ENCODE assay signal across 12 mouse cellular contexts in the genomic region with DNA sequence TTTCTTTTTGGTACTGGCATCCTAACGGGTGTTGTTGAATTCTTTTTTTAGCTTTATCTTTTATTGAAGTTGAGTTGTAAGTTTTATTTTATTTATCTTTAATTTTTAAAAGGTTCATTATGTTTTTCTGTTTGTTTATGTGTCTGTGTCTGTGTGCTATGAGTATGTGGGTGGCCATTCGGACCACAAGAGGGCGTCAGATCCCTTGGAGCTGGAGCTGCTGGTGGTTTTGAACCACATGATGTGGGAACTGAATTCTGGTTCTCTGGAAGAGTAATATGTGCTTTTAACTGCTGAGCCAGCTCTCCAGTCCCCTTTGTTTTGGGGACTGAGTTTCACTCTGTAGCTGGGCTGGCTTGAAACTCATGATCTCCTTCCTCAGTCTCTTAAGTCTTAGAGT. TPM values are rescaled to one million over a fixed set of nuclear protein-coding genes. Genes with fewer than 3 reads are reported as not detected.
DNase-seq lines count a peak whose midpoint lies in the region; TF ChIP-seq lines count a peak whose summit lies in the region.
"Had no signal": no experiment of that assay in that cellular context is flagged by ENCODE, and none has a peak within 500 bp of the region (broad histone marks: within the 10 kb centered on the region; RNA-seq: fewer than 3 reads in every experiment).

No protein-coding gene starts in this region.

- 86% methylated on average over 3 of the region's 3 CpGs for WGBS in cerebellum, adult 2 months
- 86% methylated on average over 3 of the region's 3 CpGs for WGBS in bone marrow, adult 2 months

- DNase-seq in cerebellum, adult 2 months, result no peak
- no peak for DNase-seq in cerebellum, postnatal 4 days (ENCODE audit: low spot score in 2 of 2)
- DNase-seq in layer of hippocampus, adult 2 months (ENCODE audit: low spot score in 2 of 2), result no peak
- no peak for DNase-seq in layer of hippocampus, adult 11-12 months (ENCODE audit: low spot score)
- peak; percentile 41 for DNase-seq in A20 (ENCODE audit: low read depth, low spot score)
- DNase-seq in ovary, postnatal 10 days (ENCODE audit: low spot score), result no peak
- no peak for DNase-seq in urinary bladder, postnatal 4 days (ENCODE audit: low spot score in 2 of 2)
- DNase-seq: cerebellum, postnatal 25 days; heart, adult 18-20 months; heart, postnatal 4 days; kidney, adult 9 months had no signal

- no peak overlapping the region for H3K4me3 ChIP-seq in cerebellum, adult 2 months (replicated peaks; ENCODE audit: insufficient read depth, low read depth, low read length)
- H3K4me3 ChIP-seq in layer of hippocampus, adult 2 months, result no peak overlapping the region
- H3K4me3 ChIP-seq in bone marrow, adult 2 months (replicated peaks; ENCODE audit: control insufficient read depth, low read depth, low read length), result no peak overlapping the region

- H3K4me1 ChIP-seq in cerebellum, adult 2 months (ENCODE audit: control insufficient read depth, insufficient read depth, low read length), result peaks cover 4% of the 10 kb centered on the region; the same call in 1 of the 2 replicates
- no peaks in the 10 kb centered on the region for H3K4me1 ChIP-seq in bone marrow, adult 2 months (ENCODE audit: control insufficient read depth, insufficient read depth, low read length)

- 0 out of 2 replicates have a peak, but pooled peaks have one; percentile 11 for TF ChIP-seq CTCF in cerebellum, adult 2 months (IDR thresholded peaks at IDR 0.05; ENCODE audit: borderline replicate concordance, insufficient read depth, low read depth, low read length)
- TF ChIP-seq CTCF in layer of hippocampus, adult 2 months (conservative IDR thresholded peaks at IDR 0.05), result peak; percentile 55
- TF ChIP-seq CTCF in bone marrow, adult 2 months (IDR thresholded peaks at IDR 0.05; ENCODE audit: control insufficient read depth, insufficient read depth, low read length), result peak; percentile 25; the same call in 1 of the 2 replicates

- no peaks in the 10 kb centered on the region for H3K27me3 ChIP-seq in cerebellum, adult 2 months (ENCODE audit: control insufficient read depth, insufficient read depth, low read length)

- no peak overlapping the region for H3K27ac ChIP-seq in cerebellum, adult 2 months (ENCODE audit: insufficient read depth, low read length)
- H3K27ac ChIP-seq in layer of hippocampus, adult 2 months, result no peak overlapping the region
- no peak overlapping the region for H3K27ac ChIP-seq in bone marrow, adult 2 months (ENCODE audit: control insufficient read depth, insufficient read depth, low read depth, low read length, poor library complexity)

- TF ChIP-seq POLR2A in cerebellum, adult 2 months (IDR thresholded peaks at IDR 0.05; ENCODE audit: borderline replicate concordance, insufficient read depth, low read length), result no peak
- no peak for TF ChIP-seq POLR2A in bone marrow, adult 2 months (IDR thresholded peaks at IDR 0.05; ENCODE audit: borderline replicate concordance, control insufficient read depth, low read depth, low read length)

RNA-seq across cellular contexts. Expression of gene Spop, which starts 9.6 kb away (rescaled TPM):
- 147 and 149 TPM in 2 replicates for polyA plus RNA-seq in cerebellum, adult 2 months (2012; rRNA removed)
- total RNA-seq in layer of hippocampus, adult 2 months (2021), result 100 to 1,000 TPM; 170 to 176 TPM
- polyA plus RNA-seq in bone marrow, adult 2 months (2011; ENCODE audit: insufficient read depth, insufficient read length, low replicate concordance, missing spikeins), result 57.9 and 61.3 TPM in 2 replicates

RNA-seq across cellular contexts. Expression of gene Slc35b1, which starts 39.0 kb away (rescaled TPM):
- 88.5 and 90.3 TPM in 2 replicates for polyA plus RNA-seq in cerebellum, adult 2 months (2012; rRNA removed)
- 10 to 100 TPM; 64.4 to 69.2 TPM for total RNA-seq in layer of hippocampus, adult 2 months (2021)
- 34.9 and 49.3 TPM in 2 replicates for polyA plus RNA-seq in bone marrow, adult 2 months (2011; ENCODE audit: insufficient read depth, insufficient read length, low replicate concordance, missing spikeins)
